Mouse (Mus musculus) adrenal gland, adult (tissue): ENCODE measurements around the gene Rrh.
"Not testable (repeated sequence)": the region's sequence is repeated elsewhere in the genome, so short reads cannot be mapped to it uniquely, and the experiment has no call there.

Experiments used
- DNase-seq, 2 experiments: peaks; one replicate each; pipeline ENCODE4 v3.0.0; 2022 to 2023; ENCODE audit warnings: low spot score in 1 of 2; ENCODE audit not compliant: inconsistent age in 2 of 2

Rrh gene

DNA sequence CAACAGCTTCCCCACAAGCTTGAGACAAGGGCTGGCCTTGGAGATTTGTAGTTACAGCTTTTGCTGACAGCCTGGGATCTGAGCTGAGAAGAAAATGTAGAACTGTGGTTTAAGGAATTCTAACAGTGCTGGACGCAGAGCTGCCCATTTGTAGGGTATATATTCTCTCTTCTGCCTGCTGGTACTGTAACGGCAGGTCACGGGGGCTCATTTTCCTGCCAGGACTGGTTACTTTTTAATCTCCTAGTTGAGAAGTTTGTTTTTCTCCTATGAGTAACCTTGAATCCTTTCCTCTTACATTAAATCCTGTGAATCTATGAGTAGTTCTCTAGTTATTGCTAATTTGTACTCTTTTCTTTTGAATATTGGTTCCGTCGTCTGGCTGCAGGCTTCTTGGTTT lies 28.6 kb downstream of the Rrh start:
- DNase-seq, result no peak

- no peak for DNase-seq
Observed at GRCm38 (mm10) chr3:129782746-129783145, 39.6 kb downstream of the Rrh start.

GRCm38 (mm10) chr3:129781435-129781834 lies 41.0 kb downstream of the Rrh start:
- no peak for DNase-seq

DNA sequence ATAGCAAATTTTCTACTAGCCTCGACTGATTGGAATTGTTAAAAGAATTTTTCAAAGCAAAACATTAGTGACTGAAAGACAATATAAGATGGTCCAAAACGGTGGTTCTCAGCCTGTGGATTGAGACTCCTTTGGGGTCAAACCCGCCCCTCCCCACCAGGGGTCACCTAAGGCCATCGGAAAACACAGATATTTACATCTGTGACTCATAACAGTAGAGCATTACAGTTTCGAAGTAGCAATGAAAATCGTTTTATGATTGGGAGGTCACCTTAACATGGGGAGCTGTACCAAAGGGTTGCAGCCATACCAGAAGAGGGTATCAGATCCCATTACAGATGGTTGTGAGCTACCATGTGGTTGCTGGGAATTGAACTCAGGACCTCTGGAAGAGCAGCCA lies 51.2 kb downstream of the Rrh start:
- no peak for DNase-seq

GRCm38 (mm10) chr3:129766971-129767794 lies 55.2 kb downstream of the Rrh start:
- no peak for DNase-seq

DNA sequence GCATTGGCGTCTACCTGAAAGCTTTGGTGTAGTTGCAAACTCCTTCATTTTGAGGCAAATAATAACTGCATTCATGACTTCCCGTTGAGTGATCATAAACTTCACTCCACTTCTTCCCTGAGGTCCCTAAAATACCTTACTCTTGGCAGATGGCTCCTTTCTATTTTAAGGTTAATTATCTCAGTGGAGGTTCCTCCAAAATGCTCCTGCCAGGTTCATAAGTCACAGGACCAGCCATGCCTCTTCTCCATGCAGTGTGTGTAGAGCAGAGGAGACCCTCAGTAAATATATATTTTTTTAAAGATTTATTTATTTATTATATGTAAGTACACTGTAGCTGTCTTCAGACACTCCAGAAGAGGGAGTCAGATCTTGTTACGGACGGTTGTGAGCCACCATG lies 56.3 kb downstream of the Rrh start:
- DNase-seq, result no peak

GRCm38 (mm10) chr3:129757599-129757998 lies 64.8 kb downstream of the Rrh start:
- DNase-seq, result not testable (repeated sequence)

DNA sequence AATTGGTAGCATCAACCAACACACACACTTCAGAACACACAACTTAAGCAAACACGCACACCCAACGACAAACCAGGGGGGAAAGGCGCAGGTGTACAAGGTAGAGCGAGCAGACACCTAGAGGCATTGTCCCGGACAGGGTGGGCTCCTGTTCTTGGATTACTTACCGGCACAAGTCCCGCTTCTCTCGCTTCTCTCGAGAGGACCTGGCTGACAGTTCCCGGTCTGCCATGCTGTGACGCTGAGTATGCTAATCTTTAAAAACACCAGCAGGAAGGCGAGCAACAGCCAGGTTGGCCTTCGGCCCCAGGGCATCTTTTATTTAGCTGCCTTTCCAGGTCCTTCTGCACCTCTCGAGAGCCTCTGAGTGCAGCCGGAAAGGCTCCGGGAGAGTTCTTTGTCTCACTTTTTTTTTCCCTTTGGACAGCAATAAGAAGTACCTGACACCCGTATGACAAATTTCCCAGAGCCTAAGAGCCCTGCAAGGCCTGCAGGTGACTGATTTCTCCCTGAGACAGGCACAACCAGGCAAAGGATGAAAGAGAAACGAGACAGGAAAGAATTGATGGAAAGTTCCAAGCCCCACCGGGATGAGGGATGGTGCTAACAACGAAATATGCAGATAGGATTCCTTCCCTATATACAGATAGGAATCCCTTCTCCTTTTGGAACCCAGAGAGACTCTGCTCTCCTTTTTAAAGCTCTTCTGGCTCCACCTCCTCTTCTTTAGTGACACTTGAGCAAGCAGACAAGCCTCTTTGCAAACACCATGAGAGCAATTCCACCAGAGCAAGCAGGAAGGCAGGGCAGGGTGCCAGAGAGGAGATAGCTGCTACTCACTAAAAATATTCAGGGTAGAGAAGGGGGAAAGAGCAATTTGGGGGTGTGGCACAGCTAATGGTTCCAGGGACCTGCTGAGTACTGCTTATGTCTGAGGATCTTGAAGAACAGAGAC lies 67.5 kb downstream of the Rrh start, which contains the start of gene Egf:
TSS of gene Egf (minus strand) at position 667 of the 955 bp plus-strand sequence.
- peak in 1 of 2 experiments; percentile 32 for DNase-seq
